Mouse (Mus musculus) WW6 (cell line): ENCODE measurements at regions not wholly inside any gene's neighbourhood (a gene's known extent, or its start where the extent isn't known, plus 50 kb on each side); places are given as distances from the start of the nearest gene placed in this dataset.

ENCODE experiments used
- DNase-seq: peaks from one replicate; pipeline ENCODE4 v3.0.0-alpha.2; 2013; ENCODE audit warnings: low read depth, low spot score

- DNase-seq, result no peak
Measured at GRCm38 (mm10) chr8:127979180-127980030, 379.0 kb upstream of the Nrp1 start.

- no peak for DNase-seq
Measured at GRCm38 (mm10) chr8:127982165-127982564, 376.2 kb upstream of the Nrp1 start.

GRCm38 (mm10) chr8:127985616-127986015 is 372.8 kb upstream of the Nrp1 start:
- DNase-seq, result no peak

- DNase-seq, result no peak
Measured at GRCm38 (mm10) chr8:127988887-127989286, 369.5 kb upstream of the Nrp1 start.

GRCm38 (mm10) chr8:127994898-127995297 is 363.5 kb upstream of the Nrp1 start:
- no peak for DNase-seq

GRCm38 (mm10) chr8:127995490-127995889 is 362.9 kb upstream of the Nrp1 start:
- DNase-seq, result no peak

GRCm38 (mm10) chr8:128002386-128002785 is 356.0 kb upstream of the Nrp1 start:
- no peak for DNase-seq

- no peak for DNase-seq
Measured at GRCm38 (mm10) chr8:128002806-128003205, 355.6 kb upstream of the Nrp1 start.

- DNase-seq, result no peak
Measured at GRCm38 (mm10) chr8:128003385-128003784, 355.0 kb upstream of the Nrp1 start.

- DNase-seq, result no peak
Measured at GRCm38 (mm10) chr8:128003881-128004286, 354.5 kb upstream of the Nrp1 start.

GRCm38 (mm10) chr8:128009393-128010010 is 348.9 kb upstream of the Nrp1 start:
- no peak for DNase-seq

GRCm38 (mm10) chr8:128017171-128017570 is 341.2 kb upstream of the Nrp1 start:
- DNase-seq, result no peak

- no peak for DNase-seq
Measured at GRCm38 (mm10) chr8:128023661-128024060, 334.7 kb upstream of the Nrp1 start.

- no peak for DNase-seq
Measured at GRCm38 (mm10) chr8:128024774-128025222, 333.6 kb upstream of the Nrp1 start.

GRCm38 (mm10) chr8:128025251-128025856 is 333.1 kb upstream of the Nrp1 start:
- no peak for DNase-seq

GRCm38 (mm10) chr8:128026981-128027380 is 331.4 kb upstream of the Nrp1 start:
- no peak for DNase-seq

- DNase-seq, result no peak
Measured at GRCm38 (mm10) chr8:128030335-128031280, 327.8 kb upstream of the Nrp1 start.

- DNase-seq, result no peak
Measured at GRCm38 (mm10) chr8:128034127-128034526, 324.3 kb upstream of the Nrp1 start.

GRCm38 (mm10) chr8:128035672-128036071 is 322.7 kb upstream of the Nrp1 start:
- DNase-seq, result no peak

- DNase-seq, result no peak
Measured at GRCm38 (mm10) chr8:128039341-128040064, 318.9 kb upstream of the Nrp1 start.

GRCm38 (mm10) chr8:128042877-128043276 is 315.5 kb upstream of the Nrp1 start:
- peak; percentile 11 for DNase-seq
